Mouse (Mus musculus) lung, postnatal 25 days (tissue): Measurements from ENCODE around the gene Radil.

Experiments
- DNase-seq: peaks from one replicate; pipeline ENCODE4 v3.0.0; 2022; ENCODE audit warnings: low spot score

Gene Radil

GRCm38 (mm10) chr5:142545014-142545795 lies 5.7 kb downstream of the Radil start:
- peak; percentile 53 for DNase-seq

- DNase-seq, result no peak
These were observed 13.6 kb downstream of the Radil start for GRCm38 (mm10) chr5:142537286-142537685.

DNA sequence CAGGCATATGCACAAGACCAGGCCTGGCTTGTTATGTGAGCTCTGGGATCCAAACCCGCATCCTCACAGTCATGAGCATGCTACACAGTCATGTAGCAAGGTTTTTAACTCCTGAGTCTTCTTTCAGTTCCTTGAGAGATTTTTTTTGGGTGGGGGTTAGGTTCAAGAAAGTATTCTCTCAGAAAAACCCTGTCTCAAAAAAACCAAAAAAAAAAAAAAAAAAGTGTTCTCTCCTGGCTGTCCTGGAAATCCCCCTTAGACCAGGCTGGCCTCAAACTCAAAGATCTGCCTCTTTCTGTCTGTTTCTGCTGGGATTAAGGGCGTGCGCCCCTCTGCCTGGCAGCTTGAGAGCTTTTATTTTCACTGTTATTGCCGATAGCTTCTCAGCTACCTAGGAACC lies 15.5 kb downstream of the Radil start:
- no peak for DNase-seq

DNA sequence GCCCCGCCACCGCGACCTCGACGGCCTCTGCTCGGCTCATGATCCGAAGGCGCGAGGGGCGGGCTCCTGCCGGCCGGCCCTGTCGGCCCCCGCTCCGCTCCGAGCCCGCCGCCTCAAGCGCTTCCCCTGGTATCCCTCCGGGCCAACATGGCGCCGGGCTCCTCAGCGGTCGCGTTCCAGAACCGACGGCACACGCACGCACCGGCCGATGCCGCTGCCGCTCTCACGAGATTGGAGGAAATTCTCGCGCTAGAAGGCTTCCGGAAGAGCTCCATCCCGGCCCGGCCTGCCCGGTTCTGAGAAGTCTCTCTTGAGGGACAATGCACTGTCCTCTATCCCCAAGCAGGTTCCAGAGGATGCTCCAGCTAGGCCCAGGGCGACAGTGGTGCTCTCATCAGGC lies 21.0 kb downstream of the Radil start, which contains the start of gene Papolb:
Gene Papolb (minus strand): TSS at position 162 of the 400 bp plus-strand sequence.
- no peak for DNase-seq

DNA sequence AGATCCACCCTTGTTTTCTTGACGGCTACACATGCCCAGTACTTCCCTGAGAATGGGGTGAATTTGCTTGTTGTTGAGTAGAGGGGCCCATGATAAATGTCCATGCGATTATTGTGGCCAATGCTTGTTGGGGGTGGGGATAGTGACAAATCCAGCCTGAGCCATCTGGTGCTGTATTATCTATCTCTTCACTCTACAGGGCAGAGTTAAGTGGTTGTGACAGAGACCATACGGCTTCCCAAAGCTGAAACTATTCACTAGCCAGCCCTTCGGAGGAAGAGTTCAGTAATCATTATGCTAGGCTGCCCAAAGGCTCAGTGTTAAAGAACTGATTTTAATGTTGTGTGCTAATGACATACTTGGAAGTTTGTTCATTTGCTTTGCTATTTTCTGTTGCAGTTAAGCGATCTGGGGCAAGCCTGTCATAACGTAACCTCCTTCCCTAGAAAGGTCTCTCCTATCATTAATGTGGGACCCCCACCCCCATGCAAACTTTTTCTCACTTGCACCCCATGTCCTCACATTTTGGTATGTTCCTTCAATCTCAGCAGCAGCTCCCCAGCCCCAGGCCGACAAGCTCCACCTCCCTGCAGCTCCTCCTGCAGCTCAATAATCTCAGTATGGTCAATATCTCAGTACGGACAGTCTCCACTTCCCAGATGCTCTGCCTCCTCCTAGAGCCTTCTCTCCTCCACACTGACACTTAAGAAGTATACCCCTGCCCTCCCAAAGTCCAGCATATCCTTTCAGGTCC lies 26.0 kb downstream of the Radil start:
- DNase-seq, result no peak

- DNase-seq, result no peak
These were observed 29.6 kb downstream of the Radil start for GRCm38 (mm10) chr5:142521195-142521866.

DNA sequence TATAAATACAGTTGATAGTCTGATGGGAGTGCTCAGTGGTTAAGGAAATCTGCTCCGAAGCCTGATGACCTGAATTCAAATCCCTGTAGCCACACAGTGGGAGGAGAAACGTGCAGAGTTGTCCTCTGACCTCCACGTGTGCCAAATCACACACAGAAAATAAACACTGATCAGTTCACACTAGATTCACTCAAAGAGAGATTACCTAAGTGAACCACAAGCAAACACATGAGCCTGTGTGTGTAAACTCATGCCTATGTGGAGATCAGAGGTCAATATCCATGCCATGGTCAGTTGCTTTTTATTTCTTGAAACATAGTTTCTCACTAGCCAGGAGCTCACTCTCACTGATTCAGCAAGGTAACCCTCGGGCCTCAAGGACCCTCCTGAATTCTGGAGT lies 30.5 kb downstream of the Radil start:
- no peak for DNase-seq

DNA sequence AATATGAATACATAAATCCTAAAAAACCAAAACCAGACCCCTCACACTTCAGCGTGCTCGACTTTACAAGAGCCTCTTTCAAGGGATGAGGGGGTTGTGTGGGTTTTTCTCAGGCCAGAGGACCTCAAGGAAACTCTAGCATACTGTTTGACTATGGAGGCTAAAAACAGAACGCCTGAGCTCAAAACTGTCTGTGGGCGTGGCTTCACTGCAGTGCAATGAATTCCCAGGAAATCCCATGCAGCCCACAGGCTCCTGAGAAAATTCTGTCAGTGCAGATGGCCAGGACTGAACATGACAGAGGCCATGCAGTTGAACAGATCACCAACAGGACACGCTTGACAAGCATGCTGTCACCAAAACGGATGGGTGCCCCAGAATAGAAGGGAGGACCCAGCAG lies 31.9 kb downstream of the Radil start:
- no peak for DNase-seq

DNA sequence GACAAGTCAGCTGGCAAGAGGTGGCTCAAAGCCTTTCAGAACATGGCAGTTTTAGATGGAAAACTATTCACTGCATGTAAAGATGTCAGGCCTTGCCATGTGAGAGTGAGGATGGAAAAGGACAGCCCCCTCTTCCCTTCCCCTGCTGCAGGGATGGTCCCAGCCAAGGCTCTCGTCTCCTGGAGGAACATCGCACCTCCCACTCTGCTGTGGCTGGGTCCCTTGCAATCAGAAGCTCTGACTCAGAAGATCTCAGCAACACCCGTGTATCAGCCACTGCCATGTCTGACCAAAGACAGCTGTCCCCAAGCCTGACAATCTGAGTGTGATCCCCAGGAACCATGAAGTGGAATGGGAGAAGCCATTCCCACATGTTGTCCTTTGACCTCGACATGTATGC lies 38.8 kb downstream of the Radil start:
- DNase-seq, result no peak

- DNase-seq, result no peak
These were observed 40.9 kb downstream of the Radil start for GRCm38 (mm10) chr5:142510061-142510414.

DNA sequence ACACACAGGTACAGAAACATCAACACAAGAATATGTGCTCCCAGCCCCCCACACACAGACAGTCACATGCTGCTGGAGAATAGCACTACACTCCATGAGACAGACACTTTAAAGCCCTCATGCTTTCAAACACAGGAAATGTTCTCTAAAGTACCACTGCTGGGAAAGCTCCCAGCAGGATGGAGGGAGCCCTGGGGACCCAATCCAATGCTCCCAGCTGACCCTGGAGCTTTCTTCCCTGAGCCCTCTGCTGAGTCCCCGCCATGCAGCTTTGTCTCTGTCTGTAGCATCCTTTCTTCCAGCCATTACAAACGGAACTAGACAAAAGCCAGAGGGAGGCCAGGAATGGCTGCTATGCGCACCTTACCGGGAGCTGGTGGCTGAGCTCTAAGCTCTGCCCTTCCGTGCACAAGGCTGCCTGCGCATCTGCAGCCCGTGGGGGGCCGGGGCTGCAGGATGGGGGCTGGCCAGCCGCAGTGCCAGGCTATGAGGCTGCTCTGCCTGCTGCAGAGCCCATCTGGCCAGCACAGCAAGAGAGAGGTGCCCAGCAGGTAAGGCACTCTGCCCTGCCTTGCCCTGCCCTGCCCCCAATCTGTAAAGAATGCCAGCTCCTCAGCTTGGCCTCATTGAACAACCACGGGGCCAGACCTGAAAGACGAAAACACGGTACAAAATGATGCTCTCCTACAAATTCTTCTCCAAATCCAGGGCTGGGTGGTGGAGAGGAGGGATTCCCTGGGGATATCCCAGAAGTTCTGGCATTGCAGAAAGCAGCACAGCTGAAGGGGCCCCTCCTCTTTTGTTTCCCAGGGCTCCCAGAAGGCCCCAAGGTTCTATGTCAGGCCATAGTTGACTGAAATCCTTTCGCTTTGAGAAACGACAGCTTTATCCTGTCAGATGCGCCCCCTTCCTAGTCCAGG lies 41.5 kb downstream of the Radil start:
- DNase-seq, result peak; percentile 26

GRCm38 (mm10) chr5:142505695-142506423 lies 45.0 kb downstream of the Radil start:
- no peak for DNase-seq

- DNase-seq, result no peak
These were observed 46.7 kb downstream of the Radil start for GRCm38 (mm10) chr5:142504175-142504574.

DNA sequence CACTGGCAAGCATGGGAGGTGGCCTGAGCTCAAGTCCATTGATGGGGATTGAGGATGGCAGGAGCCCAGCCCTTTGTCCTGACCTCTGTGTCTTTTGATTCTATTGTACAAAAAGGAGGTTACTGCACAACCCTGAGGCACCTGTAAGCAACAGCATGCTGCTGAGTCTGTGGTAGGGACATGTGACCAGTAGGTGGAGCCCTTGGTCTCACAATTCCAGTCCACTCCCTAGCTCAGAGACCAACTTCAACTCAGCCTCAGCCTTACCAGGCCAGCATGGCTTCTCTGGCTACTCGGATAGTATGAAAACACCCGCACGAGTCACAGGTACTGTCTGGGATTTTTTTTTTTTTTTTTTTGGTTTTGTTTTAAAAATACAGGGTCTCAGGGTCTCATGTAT lies 48.5 kb downstream of the Radil start:
- DNase-seq, result peak; percentile 87

DNA sequence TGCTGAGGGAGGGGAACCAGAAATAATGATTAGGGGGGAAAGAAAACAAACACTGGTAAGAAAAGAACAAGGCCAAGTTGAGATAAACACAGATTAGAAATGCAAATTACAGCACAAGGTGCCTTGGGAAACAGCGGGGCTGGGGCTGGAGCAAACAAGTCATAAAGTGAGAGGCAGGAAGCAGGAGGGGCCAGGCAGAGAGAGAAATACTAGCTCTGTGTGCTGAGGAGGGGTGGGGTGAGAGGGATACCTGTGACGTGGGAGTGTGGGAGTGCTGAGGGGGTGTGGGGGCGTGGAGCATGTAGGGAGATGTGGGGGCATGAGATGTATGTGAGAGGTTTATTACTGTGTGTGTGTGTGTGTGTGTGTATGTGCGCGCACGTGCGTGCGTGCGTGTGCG lies 50.0 kb downstream of the Radil start:
- DNase-seq, result no peak

- DNase-seq, result peak; percentile 16
These were observed 51.9 kb downstream of the Radil start for GRCm38 (mm10) chr5:142498964-142499363.

- DNase-seq, result no peak
These were observed 55.4 kb downstream of the Radil start for GRCm38 (mm10) chr5:142495321-142496096.

DNA sequence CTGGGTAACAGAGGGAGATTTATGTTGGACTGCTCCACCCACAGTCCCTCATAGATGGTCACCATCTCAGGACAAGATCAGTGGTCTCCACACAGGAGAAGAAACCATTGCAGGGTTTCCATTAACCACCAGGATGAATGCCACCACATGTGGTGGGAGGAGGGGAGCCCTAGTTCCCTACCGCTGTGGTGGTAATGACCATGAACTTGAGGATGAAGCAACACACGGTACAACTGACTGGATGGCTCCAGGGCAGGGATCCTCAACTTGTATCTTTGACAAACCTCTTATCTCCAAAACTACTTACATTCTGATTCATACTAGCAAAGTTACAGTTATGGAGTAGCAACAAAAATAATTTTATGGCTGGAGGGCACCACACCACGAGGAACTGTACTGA lies 57.6 kb downstream of the Radil start:
- DNase-seq, result no peak

GRCm38 (mm10) chr5:142489955-142490707 lies 60.8 kb downstream of the Radil start:
- no peak for DNase-seq

DNA sequence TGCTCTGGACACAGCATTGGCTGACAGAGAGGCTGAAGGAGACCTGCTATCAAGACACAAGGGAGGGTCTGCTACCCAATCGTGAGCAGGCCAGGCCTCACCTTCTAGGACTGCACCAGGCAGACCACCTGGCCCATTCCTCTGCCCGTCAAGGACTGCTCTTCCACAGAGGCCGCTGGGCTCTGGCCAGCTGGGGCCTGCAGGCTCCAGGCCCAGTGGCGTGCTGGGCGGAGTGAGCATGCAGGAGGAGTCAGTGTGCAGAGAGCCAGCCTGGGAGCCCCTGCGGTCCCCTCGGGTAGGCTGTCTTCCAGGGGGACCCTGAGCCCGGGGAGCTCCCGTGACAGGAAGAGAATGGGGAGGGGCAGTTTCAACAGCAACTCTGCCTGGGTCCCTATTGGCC lies 64.2 kb downstream of the Radil start:
- DNase-seq, result no peak
